Mouse (Mus musculus): ENCODE measurements at regions not wholly inside any gene's neighbourhood (a gene's known extent, or its start where the extent isn't known, plus 50 kb on each side); places are given as distances from the start of the nearest gene placed in this dataset.

GRCm38 (mm10) chr15:62229023-62229422 is 1306.2 kb upstream of the A1bg start:
- TF ChIP-seq ELF1 (IDR thresholded peaks at IDR 0.05; ENCODE audit: low read depth, low read length) (no peak), USF1 (IDR thresholded peaks at IDR 0.05; ENCODE audit: low read depth, low read length) (no peak), POLR2AphosphoS2 (IDR thresholded peaks at IDR 0.05; ENCODE audit: low read length) (peak; percentile 61; the same call in 1 of the 2 replicates), UBTF (IDR thresholded peaks at IDR 0.05; ENCODE audit: borderline replicate concordance, insufficient read depth, low read depth, low read length) (no peak), BHLHE40 (IDR thresholded peaks at IDR 0.05; ENCODE audit: borderline replicate concordance, low read depth, low read length) (no peak), ZKSCAN1 (IDR thresholded peaks at IDR 0.05; ENCODE audit: low read depth, low read length) (no peak), ZNF384 (IDR thresholded peaks at IDR 0.05; ENCODE audit: low read depth, low read length) (no peak), JUND (IDR thresholded peaks at IDR 0.05; ENCODE audit: low read depth, low read length) (no peak)
- H3K27ac ChIP-seq (ENCODE audit: control insufficient read depth, low read depth, low read length), result no peak overlapping the region
- peaks cover 32 to 48% of the 10 kb centered on the region in 2 experiments for H3K36me3 ChIP-seq (ENCODE audit: control insufficient read depth in 1 of 2, insufficient read depth in 2 of 2, low read length in 2 of 2)
- peaks cover 18% of the 10 kb centered on the region for H3K79me2 ChIP-seq (ENCODE audit: control insufficient read depth, insufficient read depth, low read length, poor library complexity)
- no peak overlapping the region for H3K9ac ChIP-seq (ENCODE audit: control insufficient read depth, low read depth, low read length, poor library complexity, severe bottlenecking)
- peaks cover 9 to 12% of the 10 kb centered on the region in 2 experiments for H3K4me1 ChIP-seq (ENCODE audit: control insufficient read depth in 1 of 2, insufficient read depth in 2 of 2, low read length in 2 of 2)
- H3K27me3 ChIP-seq (ENCODE audit: control insufficient read depth in 1 of 2, insufficient read depth in 2 of 2, low read length in 2 of 2), result no peaks in the 10 kb centered on the region
- no peak overlapping the region for H3K4me3 ChIP-seq (ENCODE audit: control insufficient read depth in 1 of 2, insufficient read depth in 1 of 2, low read depth in 2 of 2, low read length in 2 of 2)
- no peaks in the 10 kb centered on the region for H3K9me3 ChIP-seq (replicated peaks; ENCODE audit: insufficient read depth, low read length)
- DNase-seq (ENCODE audit: low read depth, low spot score), result no peak

DNA sequence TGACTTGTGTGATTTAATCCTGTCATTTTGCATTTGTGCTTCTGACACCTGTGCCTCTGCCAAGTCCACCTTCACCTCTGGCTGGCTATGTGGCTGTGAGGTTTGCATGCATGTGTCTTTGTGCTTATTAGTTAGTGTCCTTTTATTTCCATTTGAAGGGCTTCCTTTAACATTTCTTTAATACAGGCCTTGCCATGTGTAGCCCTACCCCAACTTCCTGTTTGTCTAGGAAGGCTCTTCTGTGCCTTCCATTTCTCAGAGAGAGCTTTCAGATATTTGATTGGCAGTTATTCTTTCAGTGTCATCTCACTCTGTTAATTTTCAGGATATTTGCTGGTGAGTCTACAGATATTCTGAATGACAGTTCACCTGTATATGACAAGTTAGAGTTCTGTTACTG is 1302.0 kb upstream of the A1bg start:
- peak; percentile 58 for DNase-seq (ENCODE audit: low read depth, low spot score)
- Histone ChIP-seq H3K4me3 (ENCODE audit: control insufficient read depth in 1 of 2, insufficient read depth in 1 of 2, low read depth in 2 of 2, low read length in 2 of 2) (no peak overlapping the region), H3K9ac (ENCODE audit: control insufficient read depth, low read depth, low read length, poor library complexity, severe bottlenecking) (peak overlapping the region; percentile 76), H3K79me2 (ENCODE audit: control insufficient read depth, insufficient read depth, low read length, poor library complexity) (peaks cover 39% of the 10 kb centered on the region), H3K27ac (ENCODE audit: control insufficient read depth, low read depth, low read length) (peak overlapping the region; percentile 96), H3K36me3 (ENCODE audit: control insufficient read depth in 1 of 2, insufficient read depth in 2 of 2, low read length in 2 of 2) (peaks cover 31 to 63% of the 10 kb centered on the region in 2 experiments), H3K27me3 (ENCODE audit: control insufficient read depth in 1 of 2, insufficient read depth in 2 of 2, low read length in 2 of 2) (no peaks in the 10 kb centered on the region), H3K4me1 (ENCODE audit: control insufficient read depth in 1 of 2, insufficient read depth in 2 of 2, low read length in 2 of 2) (peaks cover 20 to 43% of the 10 kb centered on the region in 2 experiments), H3K9me3 (replicated peaks; ENCODE audit: insufficient read depth, low read length) (no peaks in the 10 kb centered on the region)
- TF ChIP-seq ZMIZ1 (IDR thresholded peaks at IDR 0.05; ENCODE audit: low read depth, low read length) (no peak), ETS1 (IDR thresholded peaks at IDR 0.05; ENCODE audit: low read depth, low read length) (no peak), CHD1 (IDR thresholded peaks at IDR 0.05; ENCODE audit: low read depth, low read length) (no peak), MYB (IDR thresholded peaks at IDR 0.05; ENCODE audit: low read depth, low read length) (no peak)

- Histone ChIP-seq H3K4me3 (ENCODE audit: control insufficient read depth in 1 of 2, insufficient read depth in 1 of 2, low read depth in 2 of 2, low read length in 2 of 2) (no peak overlapping the region; a peak in 2 of 4 replicates), H3K27ac (ENCODE audit: control insufficient read depth, low read depth, low read length) (peak overlapping the region; percentile 96), H3K36me3 (ENCODE audit: control insufficient read depth in 1 of 2, insufficient read depth in 2 of 2, low read length in 2 of 2) (peaks cover 26 to 67% of the 10 kb centered on the region in 2 experiments), H3K9me3 (replicated peaks; ENCODE audit: insufficient read depth, low read length) (no peaks in the 10 kb centered on the region), H3K4me1 (ENCODE audit: control insufficient read depth in 1 of 2, insufficient read depth in 2 of 2, low read length in 2 of 2) (peaks cover 23 to 49% of the 10 kb centered on the region in 2 experiments), H3K79me2 (ENCODE audit: control insufficient read depth, insufficient read depth, low read length, poor library complexity) (peaks cover 45% of the 10 kb centered on the region), H3K9ac (ENCODE audit: control insufficient read depth, low read depth, low read length, poor library complexity, severe bottlenecking) (peak overlapping the region; percentile 76), H3K27me3 (ENCODE audit: control insufficient read depth in 1 of 2, insufficient read depth in 2 of 2, low read length in 2 of 2) (no peaks in the 10 kb centered on the region)
- TF ChIP-seq TAL1 (IDR thresholded peaks at IDR 0.05; ENCODE audit: low read length), result 0 out of 2 replicates have a peak, but pooled peaks have one; percentile 17
- TF ChIP-seq GATA1 (IDR thresholded peaks at IDR 0.05; ENCODE audit: low read depth, low read length), result peak; percentile 64
- no peak for TF ChIP-seq BHLHE40 (IDR thresholded peaks at IDR 0.05; ENCODE audit: borderline replicate concordance, low read depth, low read length)
- peak; percentile 53 for DNase-seq (ENCODE audit: low read depth, low spot score)
These were observed 1301.4 kb upstream of the A1bg start for GRCm38 (mm10) chr15:62224191-62224590.
